Comparison of ENCODE assay signal across 22 mouse cellular contexts in the genomic region with DNA sequence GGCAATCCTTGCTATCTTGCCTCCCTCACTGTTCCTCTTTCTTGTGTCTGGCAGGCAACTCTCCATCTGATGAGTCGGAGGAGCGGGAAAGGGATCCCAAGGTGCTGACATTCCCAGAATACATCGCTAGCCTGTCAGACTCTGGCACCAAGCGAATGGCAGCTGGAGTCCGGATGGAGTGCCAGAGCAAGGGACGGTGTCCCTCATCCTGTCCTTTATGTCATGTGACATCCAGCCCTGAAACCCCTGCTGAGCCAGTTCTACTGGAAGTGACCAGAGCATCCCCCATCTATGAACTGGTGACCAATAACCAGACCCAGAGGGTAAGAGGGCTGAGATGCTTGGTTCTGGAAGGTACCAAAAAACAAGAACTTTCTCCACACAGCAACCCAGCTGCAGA.
"Had no signal": no experiment of that assay in that cellular context is flagged by ENCODE, and none has a peak within 500 bp of the region (broad histone marks: within the 10 kb centered on the region; RNA-seq: fewer than 3 reads in every experiment).

No protein-coding gene starts in this region.

- H3K4me3 ChIP-seq: embryonic facial prominence, embryonic 10.5 days; embryonic facial prominence, embryonic 12.5 days; embryonic facial prominence, embryonic 13.5 days; embryonic facial prominence, embryonic 15.5 days; erythroblast, embryonic 14.5 days; forebrain, embryonic 10.5 days; forebrain, embryonic 12.5 days; forebrain, embryonic 13.5 days; forebrain, embryonic 15.5 days; gastrocnemius, adult 2 months; heart, adult 2 months; heart, embryonic 10.5 days had no signal

- DNase-seq: cerebellum, adult 2 months; cerebellum, adult 9-11 months; cerebellum, postnatal 36 days; embryo, embryonic 11 days; forebrain, postnatal 0 days; gastrocnemius, adult 2 months; gastrocnemius, postnatal 10 days; gastrocnemius, postnatal 14 days; gastrocnemius, postnatal 25 days; gastrocnemius, postnatal 36 days; heart, adult 18-20 months; heart, adult 2 months had no signal

- H3K27ac ChIP-seq: embryonic facial prominence, embryonic 10.5 days; embryonic facial prominence, embryonic 12.5 days; embryonic facial prominence, embryonic 13.5 days; embryonic facial prominence, embryonic 15.5 days; forebrain, embryonic 10.5 days; forebrain, embryonic 12.5 days; forebrain, embryonic 13.5 days; forebrain, embryonic 15.5 days; gastrocnemius, adult 2 months; heart, adult 2 months; heart, embryonic 10.5 days had no signal
